In the genomic region with DNA sequence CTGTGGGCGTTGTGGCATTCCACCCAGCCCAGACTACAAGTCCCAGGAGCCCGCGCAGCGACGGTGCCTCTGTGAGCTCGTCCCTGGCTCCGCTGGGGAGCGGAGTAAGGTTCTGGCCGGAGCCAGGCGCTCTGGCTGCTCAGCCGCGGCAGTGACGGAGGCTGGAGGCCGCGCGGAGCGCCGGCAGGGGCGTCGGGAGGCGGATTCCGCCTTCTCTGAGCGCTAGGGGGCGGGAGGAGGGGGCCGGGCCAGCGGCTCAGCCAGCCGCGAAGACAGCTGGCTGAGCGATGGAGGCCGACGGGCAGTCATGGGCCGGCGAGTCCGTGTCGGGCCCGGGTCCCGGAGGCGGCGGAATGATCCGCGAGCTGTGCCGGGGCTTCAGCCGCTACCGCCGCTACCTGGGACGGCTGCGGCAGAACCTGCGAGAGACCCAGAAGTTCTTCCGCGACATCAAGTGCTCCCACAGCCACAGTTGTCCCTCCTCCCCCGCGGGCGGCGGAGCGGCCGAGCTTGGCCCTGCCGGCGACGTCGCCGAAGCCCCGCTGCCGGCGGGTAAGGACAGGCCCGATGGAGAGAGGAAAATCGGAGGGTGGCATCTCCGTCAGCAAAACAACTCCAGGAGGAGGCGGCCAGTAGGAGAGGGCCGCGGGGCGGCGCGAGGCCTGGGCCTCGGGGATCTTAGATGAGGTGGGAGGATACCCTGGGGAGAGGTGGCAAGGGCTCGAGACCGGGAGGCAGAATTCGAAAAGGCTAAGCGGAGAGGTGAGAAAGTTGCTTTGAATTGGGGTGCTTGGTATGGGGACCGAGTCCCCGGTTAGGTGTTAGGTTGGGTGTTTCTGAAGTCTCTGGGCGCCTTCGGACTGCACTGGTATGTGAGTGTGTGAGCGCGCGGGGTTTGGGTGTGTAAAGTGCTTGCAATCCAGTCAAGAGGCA, we compare ENCODE assay signal across 7 mouse cellular contexts. TPM values are rescaled to one million over a fixed set of nuclear protein-coding genes. Genes with fewer than 3 reads are reported as not detected.
DNase-seq lines count a peak whose midpoint lies in the region; ATAC-seq lines count a peak whose summit lies in the region.

A gene (plus strand): TSS at position 237 of the 933 bp plus-strand sequence.

- H3K4me2 ChIP-seq in intestine, embryonic 15.5 days (replicated peaks) = peak within 1 kb of the TSS; percentile 87

- WGBS in intestine, embryonic 15.5 days = under 1% methylated on average over 85 of the region's 85 CpGs
- under 1% methylated on average over 85 of the region's 85 CpGs for WGBS in midbrain, embryonic 10.5 days

- no peaks in the 10 kb centered on the region; the same call in 1 of the 2 replicates for H3K4me1 ChIP-seq in intestine, embryonic 15.5 days (replicated peaks)
- H3K4me1 ChIP-seq in midbrain, embryonic 10.5 days = peaks cover 46% of the 10 kb centered on the region

- no peaks in the 10 kb centered on the region for H3K36me3 ChIP-seq in intestine, embryonic 15.5 days
- peaks cover 1% of the 10 kb centered on the region; the same call in 1 of the 2 replicates for H3K36me3 ChIP-seq in midbrain, embryonic 10.5 days

- peak; percentile 97 for DNase-seq in adrenal gland, adult 2 months
- DNase-seq in embryo, embryonic 11.5 days (ENCODE audit: low read depth, low spot score) = peak; percentile 84
- peak; percentile 85 to 92 for DNase-seq in gastrocnemius, postnatal 36 days
- DNase-seq in left cerebral cortex, postnatal 25 days (ENCODE audit: low spot score in 2 of 2) = peak; percentile 90 to 94
- peak; percentile 96 for DNase-seq in midbrain, embryonic 10.5 days (ENCODE audit: low spot score)
- DNase-seq in right cerebral cortex, postnatal 4 days = peak; percentile 88

- H3K27ac ChIP-seq in intestine, embryonic 15.5 days = peak within 1 kb of the TSS; percentile 91
- peak within 1 kb of the TSS; percentile 95 for H3K27ac ChIP-seq in midbrain, embryonic 10.5 days (replicated peaks)

- H3K9me3 ChIP-seq in intestine, embryonic 15.5 days = no peaks in the 10 kb centered on the region
- H3K9me3 ChIP-seq in midbrain, embryonic 10.5 days (replicated peaks) = no peaks in the 10 kb centered on the region

- ATAC-seq in intestine, embryonic 15.5 days = peak; percentile 99

- no peaks in the 10 kb centered on the region for H3K27me3 ChIP-seq in intestine, embryonic 15.5 days (replicated peaks)
- no peaks in the 10 kb centered on the region for H3K27me3 ChIP-seq in midbrain, embryonic 10.5 days (ENCODE audit: low read depth, poor library complexity, severe bottlenecking)

- H3K4me3 ChIP-seq in intestine, embryonic 15.5 days (replicated peaks) = peak within 1 kb of the TSS; percentile 74
- H3K4me3 ChIP-seq in midbrain, embryonic 10.5 days = peak within 1 kb of the TSS; percentile 79

- peak within 1 kb of the TSS; percentile 88 for H3K9ac ChIP-seq in intestine, embryonic 15.5 days

- intact Hi-C loops in gastrocnemius, postnatal 36 days (cut with DNase I) = loop anchor here (2.0 kb wide), 2 partner anchors 17 to 59 kb away; a partner anchor contains a TSS
- intact Hi-C loops in left cerebral cortex, postnatal 25 days (cut with DNase I) = loop anchor here (1.0 to 2.0 kb wide), 2 partner anchors 26 to 51 kb away; a partner anchor contains a TSS

RNA-seq across cellular contexts. Expression of the gene that starts here (rescaled TPM):
- total RNA-seq in adrenal gland, adult 2 months (2021) = 10 to 100 TPM; 19.9 to 23.7 TPM
- 11.7 and 15.5 TPM in 2 replicates for polyA plus RNA-seq in adrenal gland, adult 2 months (2012; rRNA removed)
- 1 to 10 TPM; 8.9 to 9.2 TPM for total RNA-seq in gastrocnemius, postnatal 36 days (2021)
- 8.9 and 9.0 TPM in 2 replicates for polyA plus RNA-seq in intestine, embryonic 15.5 days (2015; fragmentation: Nextera tagmentation; extraction: Ambion mirVana)
- 10 to 100 TPM; 40.3 to 43.2 TPM for total RNA-seq in left cerebral cortex, postnatal 25 days (2021)
- 11.8 and 13.9 TPM in 2 replicates for polyA plus RNA-seq in midbrain, embryonic 10.5 days (2016; fragmentation: Nextera tagmentation; extraction: Ambion mirVana)

Comparison
In these comparisons a context has a peak if more than half of its experiments do, and no peak if none do; other contexts are left out.
1. Peak in every context shown above with its lines: DNase-seq, ATAC-seq, H3K4me3 ChIP-seq and H3K27ac ChIP-seq.